Mouse (Mus musculus) stomach, embryonic 15.5 days (tissue): ENCODE measurements around the gene Zbtb44. TPM values are rescaled to one million over a fixed set of nuclear protein-coding genes. Genes with fewer than 3 reads are reported as not detected.

Experiments
- ATAC-seq: fragments of 200-750 bp; cut with Nextera tagmentation; 2 replicates; pipeline ENCODE4 v1.8.0; 2017; ENCODE audit warnings: low read depth, moderate number of reproducible peaks, moderate TSS enrichment; ENCODE audit not compliant: insufficient read depth, low FRiP score
- H3K27ac ChIP-seq: fragments of 300-500 bp; sonication (generic); 2 replicates; pipeline ENCODE4 v1.5.1; 2015; ENCODE audit warnings: mild to moderate bottlenecking, inconsistent platforms
- H3K27me3 ChIP-seq: fragments of 300-500 bp; sonication (generic); replicated peaks from 2 replicates; pipeline ENCODE4 v1.6.1; 2015; ENCODE audit warnings: inconsistent platforms
- H3K36me3 ChIP-seq: fragments of 300-500 bp; sonication (generic); 2 replicates; pipeline ENCODE4 v1.6.1; 2015; ENCODE audit warnings: inconsistent platforms
- H3K4me1 ChIP-seq: fragments of 300-500 bp; sonication (generic); 2 replicates; pipeline ENCODE4 v1.6.1; 2015; ENCODE audit warnings: inconsistent platforms
- H3K4me2 ChIP-seq: fragments of 300-500 bp; sonication (generic); 2 replicates; pipeline ENCODE4 v1.6.1; 2015; ENCODE audit warnings: mild to moderate bottlenecking, inconsistent platforms
- H3K4me3 ChIP-seq: fragments of 300-500 bp; sonication (generic); replicated peaks from 2 replicates; pipeline ENCODE4 v1.5.1; 2015; ENCODE audit warnings: inconsistent platforms
- H3K9ac ChIP-seq: fragments of 300-500 bp; sonication (generic); 2 replicates; pipeline ENCODE4 v1.6.1; 2015; ENCODE audit warnings: inconsistent platforms
- H3K9me3 ChIP-seq: fragments of 300-500 bp; sonication (generic); 2 replicates; pipeline ENCODE4 v1.6.1; 2016; ENCODE audit warnings: inconsistent platforms
- WGBS: fragments of 180-500 bp; shearing (Covaris S2); methylation state at CpG from one replicate; pipeline ENCODE4 v1.1.7; 2015; 5-methylcytosine and 5-hydroxymethylcytosine counted together
- polyA plus RNA-seq: library from polyadenylated mRNA; unstranded; fragments of >200 nt; fragmentation: Nextera tagmentation; extraction: Ambion mirVana; gene quantifications from 2 replicates; pipeline ENCODE4 v1.2.1, GENCODE M21; 2015

Zbtb44 gene
- polyA plus RNA-seq, 1 experiment from 2014 or later: 8.9 TPM

GRCm38 (mm10) chr9:31118520-31119298 lies 88.3 kb downstream of the Zbtb44 start:
- H3K4me1 ChIP-seq: peaks cover 12% of the 10 kb centered on the region
- 27% methylated on average over 11 of the region's 11 CpGs for WGBS

GRCm38 (mm10) chr9:31119405-31119804 lies 89.0 kb downstream of the Zbtb44 start:
- Histone ChIP-seq H3K4me2 (no peak overlapping the region), H3K36me3 (no peaks in the 10 kb centered on the region), H3K27me3 (no peaks in the 10 kb centered on the region), H3K27ac (no peak overlapping the region), H3K4me1 (peaks cover 12% of the 10 kb centered on the region), H3K9ac (no peak overlapping the region), H3K4me3 (no peak overlapping the region), H3K9me3 (no peaks in the 10 kb centered on the region)
- 51% methylated on average over 5 of the region's 5 CpGs for WGBS
- no peak for ATAC-seq

More at GRCm38 (mm10) chr9:31118520-31119298, 88.3 kb downstream of the Zbtb44 start:
- Histone ChIP-seq H3K9me3 (no peaks in the 10 kb centered on the region), H3K4me3 (no peak overlapping the region), H3K36me3 (no peaks in the 10 kb centered on the region), H3K27ac (no peak overlapping the region), H3K27me3 (no peaks in the 10 kb centered on the region), H3K9ac (no peak overlapping the region), H3K4me2 (no peak overlapping the region)
- peak; percentile 67 for ATAC-seq

- peaks cover 12% of the 10 kb centered on the region for H3K4me1 ChIP-seq
- 45% methylated on average over 11 of the region's 11 CpGs for WGBS
- H3K4me2 ChIP-seq: no peak overlapping the region
- no peak for ATAC-seq
- H3K9ac ChIP-seq: no peak overlapping the region
- no peaks in the 10 kb centered on the region for H3K36me3 ChIP-seq
- H3K4me3 ChIP-seq: no peak overlapping the region
- H3K27me3 ChIP-seq: no peaks in the 10 kb centered on the region
- H3K27ac ChIP-seq: peak overlapping the region; percentile 51; the same call in 1 of the 2 replicates
- H3K9me3 ChIP-seq: no peaks in the 10 kb centered on the region
Measured at GRCm38 (mm10) chr9:31119882-31120532, 89.6 kb downstream of the Zbtb44 start.

GRCm38 (mm10) chr9:31120533-31120915 lies 90.1 kb downstream of the Zbtb44 start:
- no peaks in the 10 kb centered on the region for H3K9me3 ChIP-seq
- no peaks in the 10 kb centered on the region for H3K36me3 ChIP-seq
- WGBS: 47% methylated on average over 4 of the region's 4 CpGs
- no peak overlapping the region for H3K4me3 ChIP-seq
- H3K4me2 ChIP-seq: no peak overlapping the region
- H3K9ac ChIP-seq: no peak overlapping the region
- ATAC-seq: 0 out of 2 replicates have a peak, but pooled peaks have one; percentile 36
- H3K27me3 ChIP-seq: no peaks in the 10 kb centered on the region
- H3K27ac ChIP-seq: peak overlapping the region; percentile 51; the same call in 1 of the 2 replicates
- peaks cover 12% of the 10 kb centered on the region for H3K4me1 ChIP-seq

GRCm38 (mm10) chr9:31122464-31123030 lies 92.1 kb downstream of the Zbtb44 start:
- peaks cover 12% of the 10 kb centered on the region for H3K4me1 ChIP-seq
- no peaks in the 10 kb centered on the region for H3K27me3 ChIP-seq
- no peak overlapping the region for H3K9ac ChIP-seq
- H3K4me2 ChIP-seq: no peak overlapping the region
- no peak for ATAC-seq
- WGBS: 58% methylated on average over 13 of the region's 13 CpGs
- no peak overlapping the region for H3K27ac ChIP-seq
- H3K9me3 ChIP-seq: no peaks in the 10 kb centered on the region
- H3K36me3 ChIP-seq: no peaks in the 10 kb centered on the region
- H3K4me3 ChIP-seq: no peak overlapping the region

Other genes with a start within 250 kb of the Zbtb44 start
- 8.5 and 10.4 TPM in 2 replicates for gene Adamts15, start 108.2 kb upstream of the Zbtb44 start, polyA plus RNA-seq
- gene Adamts8, start 88.1 kb upstream of the Zbtb44 start, polyA plus RNA-seq: 9.6 and 10.5 TPM in 2 replicates
- gene St14, start 101.2 kb downstream of the Zbtb44 start, polyA plus RNA-seq: 61.4 and 71.8 TPM in 2 replicates
- gene Aplp2, start 181.2 kb downstream of the Zbtb44 start, polyA plus RNA-seq: 279 and 284 TPM in 2 replicates
- gene Prdm10, start 249.9 kb downstream of the Zbtb44 start, polyA plus RNA-seq: 4.2 and 5.1 TPM in 2 replicates